Mouse (Mus musculus) small intestine, adult 2 months (tissue): Measurements from ENCODE around the gene Ide.

ENCODE experiments used
- CTCF ChIP-seq: fragments of 200-500 bp; IDR thresholded peaks from 2 replicates; pipeline ENCODE4 v1.5.1; 2012; ENCODE audit warnings: low read depth, mild to moderate bottlenecking, control low read depth, inconsistent platforms, low read length, moderate library complexity, mixed read lengths; ENCODE audit not compliant: insufficient replicate concordance, insufficient read length; ENCODE audit errors: extremely low read depth
- POLR2A ChIP-seq: fragments of 200-500 bp; IDR thresholded peaks from 2 replicates; pipeline ENCODE4 v1.6.1; 2012; ENCODE audit warnings: low read depth, mild to moderate bottlenecking, control low read depth, inconsistent platforms, low read length, moderate library complexity

- TF ChIP-seq CTCF (no peak), POLR2A (no peak)
Measured at GRCm38 (mm10) chr19:37376841-37377240, 39.2 kb upstream of the Ide start.
